Mouse (Mus musculus) embryonic facial prominence, embryonic 10.5 days (tissue): ENCODE data around the gene Tsc22d1. TPM values are rescaled to one million over a fixed set of nuclear protein-coding genes. Genes with fewer than 3 reads are reported as not detected.

ENCODE experiments used
- polyA plus RNA-seq: library from polyadenylated mRNA; unstranded; fragments of >200 nt; fragmentation: Nextera tagmentation; extraction: Ambion mirVana; gene quantifications from 2 replicates; pipeline ENCODE4 v1.2.1, GENCODE M21; 2016

The Tsc22d1 gene
- polyA plus RNA-seq, 1 experiment from 2014 or later, result 325 TPM

Other genes with a start within 250 kb of the Tsc22d1 start
- gene Serp2, start 141.9 kb downstream of the Tsc22d1 start, polyA plus RNA-seq, result 18.9 and 21.6 TPM in 2 replicates